16 mouse cellular contexts compared by ENCODE assay signal in the genomic region with DNA sequence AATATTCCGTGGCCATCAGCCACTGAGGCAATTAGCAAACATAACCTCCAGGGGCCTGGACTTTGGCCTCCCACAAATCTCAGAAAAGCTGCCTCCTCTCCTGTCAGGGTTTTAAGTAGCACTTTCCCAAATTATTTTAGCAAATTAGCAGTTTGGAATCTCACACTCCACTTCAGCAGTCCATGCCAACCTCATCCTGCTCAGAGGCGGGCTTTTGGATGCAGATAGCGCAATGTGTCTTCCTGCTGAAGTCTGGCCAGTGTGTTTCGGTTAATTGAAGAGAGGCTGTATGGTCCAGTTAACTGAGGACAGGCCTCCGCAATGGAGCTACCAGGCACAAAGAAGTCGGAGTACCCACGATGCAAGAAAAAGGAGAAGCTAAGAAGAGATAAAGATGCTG.
"Had no signal": no experiment of that assay in that cellular context is flagged by ENCODE, and none has a peak within 500 bp of the region (broad histone marks: within the 10 kb centered on the region; RNA-seq: fewer than 3 reads in every experiment).

No protein-coding gene starts in this region.

- H3K9ac ChIP-seq: lung, embryonic 14.5 days; midbrain, embryonic 12.5 days; neural tube, embryonic 13.5 days; stomach, embryonic 15.5 days had no signal

- H3K27me3 ChIP-seq: midbrain, embryonic 12.5 days; neural tube, embryonic 13.5 days; stomach, embryonic 15.5 days had no signal

- H3K4me3 ChIP-seq: midbrain, embryonic 10.5 days; midbrain, embryonic 12.5 days; myocyte; neural tube, embryonic 13.5 days; stomach, embryonic 15.5 days had no signal

- H3K4me2 ChIP-seq: lung, embryonic 14.5 days; midbrain, embryonic 12.5 days; neural tube, embryonic 13.5 days; stomach, embryonic 15.5 days had no signal

- ATAC-seq: midbrain, embryonic 16.5 days had no signal

- H3K27ac ChIP-seq: midbrain, embryonic 10.5 days; midbrain, embryonic 12.5 days; neural tube, embryonic 13.5 days; stomach, embryonic 15.5 days; stomach, postnatal 0 days had no signal

- H3K9me3 ChIP-seq: midbrain, embryonic 10.5 days; midbrain, embryonic 12.5 days; neural tube, embryonic 13.5 days; stomach, embryonic 15.5 days had no signal

- H3K36me3 ChIP-seq: midbrain, embryonic 10.5 days; midbrain, embryonic 12.5 days; neural tube, embryonic 13.5 days; stomach, embryonic 15.5 days had no signal

- DNase-seq: lung, adult 18-20 months; lung, embryonic 14.5 days; lung, postnatal 10 days; lung, postnatal 4 days; midbrain, embryonic 14.5 days; right cerebral cortex, postnatal 14 days; thymus, adult 2 months; thymus, postnatal 25 days; thymus, postnatal 4 days had no signal
